Mouse (Mus musculus): ENCODE results near the gene Metrn. TPM values are rescaled to one million over a fixed set of nuclear protein-coding genes. Genes with fewer than 3 reads are reported as not detected.

Metrn gene
- total RNA-seq (2021), result 10 to 100 TPM; 82.0 to 86.9 TPM
- long read RNA-seq, experiment 1, partial matches to known transcripts, result 0 of 6 reads
- long read RNA-seq, experiment 1, other reads (novel, unspliced or antisense), result 2 of 6 reads
- long read RNA-seq, experiment 2, partial matches to known transcripts, result 0 of 5 reads
- long read RNA-seq, experiment 2, other reads (novel, unspliced or antisense), result 2 of 5 reads

GRCm38 (mm10) chr17:25796951-25797369 lies at the start of gene Metrn:
Gene Metrn (minus strand): TSS chr17:25797136.
- DNase-seq (ENCODE audit: low spot score in 2 of 2), result peak in 1 of 2 experiments; percentile 79

GRCm38 (mm10) chr17:25844396-25844901 lies 47.5 kb upstream of the Metrn start, which contains the start of gene Rhot2:
Gene Rhot2 (minus strand): TSS chr17:25844851.
- peak; percentile 89 to 95 for DNase-seq (ENCODE audit: low spot score in 2 of 2)

GRCm38 (mm10) chr17:25843636-25844395 lies 46.9 kb upstream of the Metrn start:
- DNase-seq (ENCODE audit: low spot score in 2 of 2), result no peak

- DNase-seq (ENCODE audit: low spot score in 2 of 2), result no peak
These were observed 46.2 kb upstream of the Metrn start for GRCm38 (mm10) chr17:25843122-25843521.

- DNase-seq (ENCODE audit: low spot score in 2 of 2), result no peak
These were observed 45.6 kb upstream of the Metrn start for GRCm38 (mm10) chr17:25842509-25842908.

GRCm38 (mm10) chr17:25841117-25841880 lies 44.4 kb upstream of the Metrn start, which contains the start of gene Gm20683:
Gene Gm20683 (minus strand): TSS chr17:25841763.
- no peak for DNase-seq (ENCODE audit: low spot score in 2 of 2)

- DNase-seq (ENCODE audit: low spot score in 2 of 2), result no peak
These were observed 43.6 kb upstream of the Metrn start for GRCm38 (mm10) chr17:25840519-25840918.

GRCm38 (mm10) chr17:25839455-25840235 lies 42.7 kb upstream of the Metrn start:
- DNase-seq (ENCODE audit: low spot score in 2 of 2), result no peak

- DNase-seq (ENCODE audit: low spot score in 2 of 2), result no peak
These were observed 42.0 kb upstream of the Metrn start for GRCm38 (mm10) chr17:25838904-25839303.

- no peak for DNase-seq (ENCODE audit: low spot score in 2 of 2)
These were observed 40.6 kb upstream of the Metrn start for GRCm38 (mm10) chr17:25837533-25837932.

- DNase-seq (ENCODE audit: low spot score in 2 of 2), result peak; percentile 83 to 87
These were observed 40.1 kb upstream of the Metrn start, which contains the start of gene Rhbdl1 for GRCm38 (mm10) chr17:25837076-25837410. Gene Rhbdl1 (minus strand): TSS chr17:25837295.

GRCm38 (mm10) chr17:25836397-25837075 lies 39.6 kb upstream of the Metrn start:
- peak in 1 of 2 experiments; percentile 71 for DNase-seq (ENCODE audit: low spot score in 2 of 2)

GRCm38 (mm10) chr17:25835816-25836215 lies 38.9 kb upstream of the Metrn start:
- no peak for DNase-seq (ENCODE audit: low spot score in 2 of 2)

GRCm38 (mm10) chr17:25835301-25835700 lies 38.4 kb upstream of the Metrn start:
- DNase-seq (ENCODE audit: low spot score in 2 of 2), result no peak

- no peak for DNase-seq (ENCODE audit: low spot score in 2 of 2)
These were observed 37.8 kb upstream of the Metrn start for GRCm38 (mm10) chr17:25834595-25835222.

- no peak for DNase-seq (ENCODE audit: low spot score in 2 of 2)
These were observed 37.1 kb upstream of the Metrn start for GRCm38 (mm10) chr17:25833961-25834594.

- DNase-seq (ENCODE audit: low spot score in 2 of 2), result peak in 1 of 2 experiments; percentile 89
These were observed 36.3 kb upstream of the Metrn start, which contains the start of gene Stub1 for GRCm38 (mm10) chr17:25833291-25833663. Gene Stub1 (minus strand): TSS chr17:25833404.

GRCm38 (mm10) chr17:25832436-25833290 lies 35.7 kb upstream of the Metrn start:
- DNase-seq (ENCODE audit: low spot score in 2 of 2), result peak; percentile 98 to 99
